Mouse (Mus musculus): ENCODE data around the gene Crhr2.
A peak's percentile ranks its signal among the peaks of the same experiment; 100 is the strongest.

Gene Crhr2

GRCm38 (mm10) chr6:55117325-55118109 lies 15.3 kb downstream of the Crhr2 start:
- no peak for DNase-seq (ENCODE audit: low spot score)

- peak; percentile 32 for DNase-seq (ENCODE audit: low spot score)
Measured at GRCm38 (mm10) chr6:55108358-55108757, 24.5 kb downstream of the Crhr2 start.

- no peak for DNase-seq (ENCODE audit: low spot score)
Measured at GRCm38 (mm10) chr6:55098603-55099002, 34.2 kb downstream of the Crhr2 start.

GRCm38 (mm10) chr6:55098030-55098429 lies 34.8 kb downstream of the Crhr2 start:
- no peak for DNase-seq (ENCODE audit: low spot score)

- no peak for DNase-seq (ENCODE audit: low spot score)
Measured at GRCm38 (mm10) chr6:55093431-55094146, 39.2 kb downstream of the Crhr2 start.

GRCm38 (mm10) chr6:55091396-55091795 lies 41.4 kb downstream of the Crhr2 start:
- no peak for DNase-seq (ENCODE audit: low spot score)

- DNase-seq (ENCODE audit: low spot score), result no peak
Measured at GRCm38 (mm10) chr6:55090639-55091038, 42.2 kb downstream of the Crhr2 start.

- no peak for DNase-seq (ENCODE audit: low spot score)
Measured at GRCm38 (mm10) chr6:55087355-55087754, 45.5 kb downstream of the Crhr2 start.

- DNase-seq (ENCODE audit: low spot score), result no peak
Measured at GRCm38 (mm10) chr6:55082261-55083051, 50.4 kb downstream of the Crhr2 start.

GRCm38 (mm10) chr6:55081379-55081778 lies 51.4 kb downstream of the Crhr2 start:
- no peak for DNase-seq (ENCODE audit: low spot score)

- DNase-seq (ENCODE audit: low spot score), result no peak
Measured at GRCm38 (mm10) chr6:55076561-55077255, 56.1 kb downstream of the Crhr2 start.

- no peak for DNase-seq (ENCODE audit: low spot score)
Measured at GRCm38 (mm10) chr6:55065903-55066302, 66.9 kb downstream of the Crhr2 start.

GRCm38 (mm10) chr6:55064477-55064827 lies 68.4 kb downstream of the Crhr2 start:
- DNase-seq (ENCODE audit: low spot score), result no peak

GRCm38 (mm10) chr6:55063793-55064476 lies 68.9 kb downstream of the Crhr2 start:
- DNase-seq (ENCODE audit: low spot score), result no peak

- no peak for DNase-seq (ENCODE audit: low spot score)
Measured at GRCm38 (mm10) chr6:55062200-55062599, 70.6 kb downstream of the Crhr2 start.

GRCm38 (mm10) chr6:55061328-55061727 lies 71.5 kb downstream of the Crhr2 start:
- no peak for DNase-seq (ENCODE audit: low spot score)

- DNase-seq (ENCODE audit: low spot score), result no peak
Measured at GRCm38 (mm10) chr6:55060241-55060825, 72.5 kb downstream of the Crhr2 start.

GRCm38 (mm10) chr6:55057427-55057826 lies 75.4 kb downstream of the Crhr2 start:
- no peak for DNase-seq (ENCODE audit: low spot score)

GRCm38 (mm10) chr6:55054491-55054890 lies 78.3 kb downstream of the Crhr2 start:
- DNase-seq (ENCODE audit: low spot score), result no peak

- no peak for DNase-seq (ENCODE audit: low spot score)
Measured at GRCm38 (mm10) chr6:55049186-55049585, 83.6 kb downstream of the Crhr2 start.

GRCm38 (mm10) chr6:55045326-55045725 lies 87.5 kb downstream of the Crhr2 start:
- no peak for DNase-seq (ENCODE audit: low spot score)

All from urinary bladder, postnatal 25 days (tissue).